Mouse (Mus musculus) layer of hippocampus, adult 18-20 months (tissue): ENCODE measurements around the gene Nlrc4. TPM values are rescaled to one million over a fixed set of nuclear protein-coding genes. Genes with fewer than 3 reads are reported as not detected.
"Not testable (repeated sequence)": the region's sequence is repeated elsewhere in the genome, so short reads cannot be mapped to it uniquely, and the experiment has no call there.

Source experiments
- DNase-seq, 2 experiments: peaks; one replicate each; pipeline ENCODE4 v3.0.0; 2022; ENCODE audit warnings: low spot score in 2 of 2
- long read RNA-seq: library from polyadenylated mRNA; stranded (forward); transcript quantifications from one replicate; pipeline ENCODE4 v2.0.0, GENCODE M21; 2021
- total RNA-seq, 2 experiments: library from RNA; stranded (reverse); gene quantifications; 2 replicates each; pipeline ENCODE4 v1.2.3; 2021

The Nlrc4 gene
- total RNA-seq: under 1 TPM; 0.07 to 0.08 TPM
- long read RNA-seq: 0 reads

- DNase-seq: no peak
These were observed at the start of gene Nlrc4 for GRCm38 (mm10) chr17:74458711-74459408. TSS of gene Nlrc4 (minus strand) at chr17:74459142.

GRCm38 (mm10) chr17:74508600-74508999 lies 49.7 kb upstream of the Nlrc4 start:
- no peak for DNase-seq

- peak in 1 of 2 experiments; percentile 66 for DNase-seq
These were observed 49.0 kb upstream of the Nlrc4 start for GRCm38 (mm10) chr17:74507934-74508333.

- DNase-seq: peak in 1 of 2 experiments; percentile 4
These were observed 42.1 kb upstream of the Nlrc4 start for GRCm38 (mm10) chr17:74501085-74501484.

- DNase-seq: no peak
These were observed 41.3 kb upstream of the Nlrc4 start for GRCm38 (mm10) chr17:74500204-74500603.

GRCm38 (mm10) chr17:74491565-74491964 lies 32.6 kb upstream of the Nlrc4 start:
- no peak for DNase-seq

GRCm38 (mm10) chr17:74489901-74490220 lies 30.9 kb upstream of the Nlrc4 start:
- peak in 1 of 2 experiments; percentile 4 for DNase-seq

- DNase-seq: peak; percentile 94 to 99
These were observed 30.3 kb upstream of the Nlrc4 start, which contains the start of gene Yipf4 for GRCm38 (mm10) chr17:74489024-74489900. TSS of gene Yipf4 (plus strand) at chr17:74489493.

GRCm38 (mm10) chr17:74480361-74481069 lies 21.6 kb upstream of the Nlrc4 start:
- DNase-seq: no peak

- DNase-seq: not testable (repeated sequence)
These were observed 11.2 kb upstream of the Nlrc4 start for GRCm38 (mm10) chr17:74470133-74470532.

- not testable (repeated sequence) for DNase-seq
These were observed 9.0 kb upstream of the Nlrc4 start for GRCm38 (mm10) chr17:74467981-74468380.

- DNase-seq: no peak
These were observed 4.6 kb upstream of the Nlrc4 start for GRCm38 (mm10) chr17:74463510-74463909.

GRCm38 (mm10) chr17:74457972-74458677 lies 817 bp downstream of the Nlrc4 start:
- no peak for DNase-seq

- DNase-seq: no peak
These were observed 2.1 kb downstream of the Nlrc4 start for GRCm38 (mm10) chr17:74456825-74457224.

- no peak for DNase-seq
These were observed 3.5 kb downstream of the Nlrc4 start for GRCm38 (mm10) chr17:74455426-74455825.

GRCm38 (mm10) chr17:74454660-74455059 lies 4.3 kb downstream of the Nlrc4 start:
- no peak for DNase-seq

GRCm38 (mm10) chr17:74453928-74454327 lies 5.0 kb downstream of the Nlrc4 start:
- no peak for DNase-seq

GRCm38 (mm10) chr17:74449776-74450175 lies 9.2 kb downstream of the Nlrc4 start:
- DNase-seq: no peak

GRCm38 (mm10) chr17:74440486-74440885 lies 18.5 kb downstream of the Nlrc4 start:
- no peak for DNase-seq

- no peak for DNase-seq
These were observed 21.2 kb downstream of the Nlrc4 start for GRCm38 (mm10) chr17:74437762-74438161.

GRCm38 (mm10) chr17:74432631-74433030 lies 26.3 kb downstream of the Nlrc4 start:
- DNase-seq: no peak
